Mouse (Mus musculus) lung, embryonic 14.5 days (tissue): Measurements from ENCODE around the gene Mrgpra4. TPM values are rescaled to one million over a fixed set of nuclear protein-coding genes. Genes with fewer than 3 reads are reported as not detected.

Experiments
- ATAC-seq: fragments of 200-750 bp; cut with Nextera tagmentation; 2 replicates; pipeline ENCODE4 v1.8.0; 2017; ENCODE audit warnings: mild to moderate bottlenecking, moderate TSS enrichment, moderate library complexity; ENCODE audit not compliant: insufficient read depth
- DNase-seq: peaks from one replicate; pipeline ENCODE4 v3.0.0-alpha.2; 2015
- H3K27ac ChIP-seq: fragments of 300-500 bp; sonication (generic); 2 replicates; pipeline ENCODE4 v1.5.1; 2014; ENCODE audit warnings: low read depth, mild to moderate bottlenecking, moderate library complexity
- H3K27me3 ChIP-seq: fragments of 300-500 bp; sonication (generic); 2 replicates; pipeline ENCODE4 v1.6.1; 2014; ENCODE audit warnings: low read length, control low read depth; ENCODE audit not compliant: insufficient read depth
- H3K36me3 ChIP-seq: fragments of 300-500 bp; sonication (generic); 2 replicates; pipeline ENCODE4 v1.6.1; 2014; ENCODE audit warnings: control low read depth; ENCODE audit not compliant: insufficient read depth
- H3K4me1 ChIP-seq: fragments of 300-500 bp; sonication (generic); 2 replicates; pipeline ENCODE4 v1.6.1; 2014; ENCODE audit warnings: antibody characterized with exemption, control low read depth; ENCODE audit not compliant: insufficient read depth
- H3K4me2 ChIP-seq: fragments of 300-500 bp; sonication (generic); 2 replicates; pipeline ENCODE4 v1.6.1; 2014; ENCODE audit warnings: mild to moderate bottlenecking
- H3K4me3 ChIP-seq: fragments of 300-500 bp; sonication (generic); 2 replicates; pipeline ENCODE4 v1.5.1; 2014; ENCODE audit warnings: low read depth, low read length
- H3K9ac ChIP-seq: fragments of 300-500 bp; sonication (generic); 2 replicates; pipeline ENCODE4 v1.6.1; 2014
- H3K9me3 ChIP-seq: fragments of 300-500 bp; sonication (generic); 2 replicates; pipeline ENCODE4 v1.6.1; 2016; ENCODE audit warnings: low read depth, low read length, control low read depth
- CTCF ChIP-seq: IDR thresholded peaks from 2 replicates; pipeline ENCODE4 v1.5.1; 2016; ENCODE audit warnings: antibody characterized with exemption, low read depth
- WGBS: fragments of 180-500 bp; shearing (Covaris S2); extraction: QIAGEN DNeasy Blood & Tissue Kit; methylation state at CpG from one replicate; pipeline ENCODE4 v1.1.7; 2014; 5-methylcytosine and 5-hydroxymethylcytosine counted together
- polyA plus RNA-seq: library from polyadenylated mRNA; unstranded; fragments of >200 nt; fragmentation: Nextera tagmentation; extraction: Ambion mirVana; gene quantifications from 2 replicates; pipeline ENCODE4 v1.2.1, GENCODE M21; 2014

Mrgpra4 gene
- not detected in 2 replicates for polyA plus RNA-seq

- no peak for ATAC-seq
Measured at GRCm38 (mm10) chr7:47981995-47982394, at the start of gene Mrgpra4. Gene Mrgpra4 (minus strand): TSS chr7:47982095.

GRCm38 (mm10) chr7:48027497-48027896 lies 45.6 kb upstream of the Mrgpra4 start, which contains the start of gene Mrgprx1:
Gene Mrgprx1 (minus strand): TSS chr7:48027597.
- Histone ChIP-seq H3K9ac (no peak within 1 kb of the TSS), H3K4me2 (no peak within 1 kb of the TSS), H3K36me3 (no peaks in the 10 kb centered on the region), H3K27me3 (no peaks in the 10 kb centered on the region), H3K9me3 (no peaks in the 10 kb centered on the region), H3K4me3 (no peak within 1 kb of the TSS), H3K4me1 (no peaks in the 10 kb centered on the region), H3K27ac (no peak within 1 kb of the TSS)
- DNase-seq (no peak), ATAC-seq (no peak)
- WGBS, result 73% methylated on average over 3 of the region's 3 CpGs
- TF ChIP-seq CTCF, result no peak

More at GRCm38 (mm10) chr7:47981995-47982394, at the start of gene Mrgpra4:
- no peak for TF ChIP-seq CTCF
- no peaks in the 10 kb centered on the region for H3K36me3 ChIP-seq
- H3K9me3 ChIP-seq, result no peaks in the 10 kb centered on the region
- H3K9ac ChIP-seq, result no peak within 1 kb of the TSS
- H3K27ac ChIP-seq, result no peak within 1 kb of the TSS
- H3K27me3 ChIP-seq, result no peaks in the 10 kb centered on the region
- H3K4me2 ChIP-seq, result no peak within 1 kb of the TSS
- no peak within 1 kb of the TSS for H3K4me3 ChIP-seq
- no peak for DNase-seq
- no peaks in the 10 kb centered on the region for H3K4me1 ChIP-seq
- 76% methylated on average over 1 of the region's 1 CpGs for WGBS

GRCm38 (mm10) chr7:48017874-48018273 lies 36.0 kb upstream of the Mrgpra4 start:
- Histone ChIP-seq H3K27me3 (no peaks in the 10 kb centered on the region), H3K36me3 (no peaks in the 10 kb centered on the region), H3K4me1 (no peaks in the 10 kb centered on the region), H3K9ac (no peak overlapping the region), H3K4me3 (no peak overlapping the region), H3K27ac (no peak overlapping the region), H3K9me3 (no peaks in the 10 kb centered on the region), H3K4me2 (no peak overlapping the region)
- TF ChIP-seq CTCF, result no peak
- no peak for DNase-seq
- ATAC-seq, result no peak
- WGBS, result 37% methylated on average over 2 of the region's 2 CpGs

- ATAC-seq (no peak), DNase-seq (no peak)
- Histone ChIP-seq H3K9me3 (no peaks in the 10 kb centered on the region), H3K4me2 (no peak overlapping the region), H3K36me3 (no peaks in the 10 kb centered on the region), H3K9ac (no peak overlapping the region), H3K4me1 (no peaks in the 10 kb centered on the region), H3K27ac (no peak overlapping the region), H3K27me3 (no peaks in the 10 kb centered on the region), H3K4me3 (no peak overlapping the region)
- TF ChIP-seq CTCF, result no peak
- WGBS, result 65% methylated on average over 3 of the region's 3 CpGs
Measured at GRCm38 (mm10) chr7:47995689-47996088, 13.8 kb upstream of the Mrgpra4 start.

- H3K9me3 ChIP-seq, result no peaks in the 10 kb centered on the region
- H3K27me3 ChIP-seq, result no peaks in the 10 kb centered on the region
- H3K4me2 ChIP-seq, result no peak overlapping the region
- H3K27ac ChIP-seq, result no peak overlapping the region
- H3K9ac ChIP-seq, result no peak overlapping the region
- ATAC-seq (no peak), DNase-seq (peak; percentile 6)
- no peaks in the 10 kb centered on the region for H3K36me3 ChIP-seq
- no peak overlapping the region for H3K4me3 ChIP-seq
- TF ChIP-seq CTCF, result peak; percentile 43
- 46% methylated on average over 1 of the region's 1 CpGs for WGBS
- H3K4me1 ChIP-seq, result no peaks in the 10 kb centered on the region
Measured at GRCm38 (mm10) chr7:47986752-47987151, 4.9 kb upstream of the Mrgpra4 start.

Other genes with a start within 250 kb of the Mrgpra4 start
- gene Mrgprx1, start 45.5 kb upstream of the Mrgpra4 start, polyA plus RNA-seq, result not detected in 2 replicates
- not detected in 2 replicates for gene Mrgprb5, start 186.9 kb upstream of the Mrgpra4 start, polyA plus RNA-seq
- not detected in 2 replicates for gene Mrgprb4, start 217.2 kb upstream of the Mrgpra4 start, polyA plus RNA-seq